In the genomic region with DNA sequence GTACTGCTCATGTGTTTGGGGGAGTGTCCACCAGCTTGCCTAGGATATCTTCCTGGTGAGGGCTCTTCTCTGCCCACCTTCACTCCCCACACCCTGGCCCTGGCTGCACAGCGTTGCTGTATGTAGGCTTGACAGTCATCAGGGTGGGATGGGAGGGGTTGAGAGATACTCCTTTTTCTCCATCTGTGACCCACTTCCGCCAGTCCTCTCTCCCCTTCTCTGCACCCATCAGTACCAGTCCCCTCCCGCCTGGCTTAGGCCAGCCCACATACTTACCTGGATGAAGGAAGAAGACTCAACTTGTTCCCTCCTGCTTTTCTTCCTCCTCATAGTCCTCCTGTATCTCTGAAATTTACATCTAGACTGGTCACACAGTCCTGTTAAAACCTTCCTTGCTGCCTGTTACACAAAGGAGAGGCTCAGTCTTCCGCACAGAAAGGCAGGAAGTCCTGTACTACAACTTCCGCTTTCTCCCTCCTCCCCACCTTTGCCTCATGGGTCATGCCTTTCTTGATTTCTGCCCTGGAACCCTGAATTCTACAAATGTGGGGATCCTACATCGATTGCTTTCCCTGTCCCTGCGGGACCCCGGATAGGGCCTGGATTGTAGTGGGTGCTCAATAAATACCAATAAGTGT, we compare ENCODE assay signal across 11 mouse cellular contexts. TPM values are rescaled to one million over a fixed set of nuclear protein-coding genes. Genes with fewer than 3 reads are reported as not detected.
DNase-seq lines count a peak whose midpoint lies in the region; ATAC-seq and TF ChIP-seq lines count a peak whose summit lies in the region.
"Had no signal": no experiment of that assay in that cellular context is flagged by ENCODE, and none has a peak within 500 bp of the region (broad histone marks: within the 10 kb centered on the region; RNA-seq: fewer than 3 reads in every experiment).

No protein-coding gene starts in this region.

- H3K36me3 ChIP-seq in liver, postnatal 0 days (replicated peaks; ENCODE audit: insufficient read depth, low read length) = no peaks in the 10 kb centered on the region; the same call in 1 of the 2 replicates

- TF ChIP-seq EP300 in liver, postnatal 0 days (IDR thresholded peaks at IDR 0.05; ENCODE audit: low read depth) = no peak

- peaks cover 14% of the 10 kb centered on the region for H3K4me1 ChIP-seq in liver, postnatal 0 days (ENCODE audit: insufficient read depth)

- H3K27me3 ChIP-seq in liver, postnatal 0 days (ENCODE audit: insufficient read depth, low read length) = no peaks in the 10 kb centered on the region
- H3K27me3 ChIP-seq: Patski had no signal

- H3K9ac ChIP-seq in liver, postnatal 0 days (replicated peaks) = no peak overlapping the region

- H3K9me3 ChIP-seq in liver, postnatal 0 days (ENCODE audit: low read length) = no peaks in the 10 kb centered on the region

- ATAC-seq in liver, postnatal 0 days = no peak
- ATAC-seq in inflammation-experienced regulatory T-cells, adult 6 months = peak; percentile 65

- peak overlapping the region; percentile 11; the same call in 1 of the 2 replicates for H3K4me3 ChIP-seq in liver, postnatal 0 days (ENCODE audit: low read depth, low read length)

- DNase-seq in liver, postnatal 0 days = no peak
- no peak for DNase-seq in liver
- DNase-seq in T-cell, adult 2 months (ENCODE audit: low spot score) = peak; percentile 23
- peak; percentile 45 for DNase-seq in thymus, postnatal 14 days
- no peak for DNase-seq in layer of hippocampus, postnatal 14 days (ENCODE audit: low spot score in 2 of 2)
- DNase-seq in adrenal gland, postnatal 14 days = no peak
- DNase-seq: heart, postnatal 10 days; lung, adult 18-20 months; right cerebral cortex, postnatal 14 days had no signal

- H3K4me2 ChIP-seq in liver, postnatal 0 days (ENCODE audit: low read depth, low read length) = peak overlapping the region; percentile 54

- 61% methylated on average over 8 of the region's 8 CpGs for WGBS in liver, postnatal 0 days (ENCODE audit: insufficient replicate concordance)

- TF ChIP-seq CTCF in liver, postnatal 0 days (IDR thresholded peaks at IDR 0.05; ENCODE audit: low read depth) = no peak

- peak overlapping the region; percentile 41; the same call in 1 of the 2 replicates for H3K27ac ChIP-seq in liver, postnatal 0 days (ENCODE audit: low read depth)

RNA-seq across cellular contexts. Expression of gene Ece1, which starts 21.6 kb away (rescaled TPM):
- 32.9 and 35.7 TPM in 2 replicates for polyA plus RNA-seq in liver, postnatal 0 days (2015; fragmentation: Nextera tagmentation; extraction: Ambion mirVana)
- polyA plus RNA-seq in inflammation-experienced regulatory T-cells, adult 6 months (2017; shearing (Covaris generic)) = 10 to 100 TPM; 18.2 to 32.0 (median 23.3) TPM
- 10 to 100 TPM; 49.3 to 57.2 TPM for total RNA-seq in layer of hippocampus, postnatal 14 days (2021)
- 202 and 263 TPM in 2 replicates for total RNA-seq in adrenal gland, postnatal 14 days (2021)

Comparison
In these comparisons a context has a peak if more than half of its experiments do, and no peak if none do; other contexts are left out.
1. DNase-seq: peak in T-cell, adult 2 months (single experiment) and thymus, postnatal 14 days (single experiment); none in liver, postnatal 0 days (single experiment), liver (single experiment), layer of hippocampus, postnatal 14 days (0 of 2) and adrenal gland, postnatal 14 days (single experiment).